Mouse (Mus musculus): ENCODE data around the gene Olfr102.
A peak's percentile ranks its signal among the peaks of the same experiment; 100 is the strongest.

Olfr102 gene

DNA sequence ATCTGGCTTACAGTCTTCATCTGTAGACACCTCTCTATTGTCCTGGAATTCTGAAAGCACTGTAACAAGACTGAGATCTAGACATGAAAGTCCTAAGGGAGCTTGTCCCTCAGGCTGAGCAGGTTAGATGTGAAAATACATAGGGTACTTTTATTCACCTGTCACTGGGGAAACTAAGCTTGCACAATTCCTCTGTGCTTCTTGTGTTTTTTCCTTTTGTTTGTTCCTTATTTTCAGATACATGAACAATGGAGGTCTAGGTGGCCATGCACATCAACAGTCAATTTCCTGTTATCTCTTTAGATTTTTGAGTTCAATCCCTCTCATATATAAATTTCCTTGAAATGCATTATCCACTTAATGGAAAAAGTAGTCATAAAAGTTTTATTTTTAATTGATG lies at the start of gene Olfr102:
Gene Olfr102 (minus strand): TSS at position 101 of the 400 bp plus-strand sequence.
- DNase-seq (ENCODE audit: extremely low read depth, low read depth): no peak

DNA sequence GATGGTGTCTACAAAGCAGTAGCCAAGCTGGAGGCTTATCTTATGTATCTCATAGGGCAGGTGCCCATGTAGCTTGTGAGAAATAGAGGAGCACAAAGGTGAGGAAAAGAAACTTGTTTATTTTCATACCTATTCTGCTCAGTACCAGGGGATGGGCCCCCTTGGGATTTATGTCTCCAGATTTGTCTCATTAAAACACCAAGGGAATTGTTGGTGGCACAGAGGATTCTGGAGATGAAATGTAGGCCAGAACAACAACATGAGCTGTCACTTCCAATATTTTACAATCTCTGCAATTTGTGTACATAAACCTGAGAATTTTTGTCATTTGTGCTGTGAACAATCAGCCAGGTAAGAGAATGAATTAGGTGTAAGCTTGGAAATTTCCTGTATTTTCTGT lies 42.4 kb upstream of the Olfr102 start, which contains the start of gene Olfr104-ps:
Gene Olfr104-ps (plus strand): TSS at position 301 of the 400 bp plus-strand sequence.
- DNase-seq (ENCODE audit: extremely low read depth, low read depth): no peak

DNA sequence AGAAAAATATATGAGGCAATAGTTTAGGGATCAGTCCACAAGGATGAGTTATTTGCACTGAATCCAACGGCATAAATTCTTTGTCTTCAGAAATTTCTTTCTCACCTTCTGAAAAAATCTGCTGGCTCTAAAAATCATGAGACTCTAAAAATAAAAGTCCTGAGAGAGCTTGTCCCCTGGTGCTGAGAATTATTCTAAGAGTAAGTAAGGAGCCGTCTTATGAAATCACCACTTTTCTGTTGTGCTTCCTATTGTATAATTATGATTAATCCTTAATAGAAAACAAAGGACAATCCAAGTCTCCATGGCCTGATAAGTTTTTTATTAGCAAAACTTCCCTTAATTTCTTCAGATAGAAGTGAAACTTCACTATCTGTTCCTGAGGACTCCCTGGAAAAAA lies 22.7 kb upstream of the Olfr102 start, which contains the start of gene Olfr103:
Gene Olfr103 (minus strand): TSS at position 101 of the 400 bp plus-strand sequence.
- DNase-seq (ENCODE audit: extremely low read depth, low read depth): no peak

DNA sequence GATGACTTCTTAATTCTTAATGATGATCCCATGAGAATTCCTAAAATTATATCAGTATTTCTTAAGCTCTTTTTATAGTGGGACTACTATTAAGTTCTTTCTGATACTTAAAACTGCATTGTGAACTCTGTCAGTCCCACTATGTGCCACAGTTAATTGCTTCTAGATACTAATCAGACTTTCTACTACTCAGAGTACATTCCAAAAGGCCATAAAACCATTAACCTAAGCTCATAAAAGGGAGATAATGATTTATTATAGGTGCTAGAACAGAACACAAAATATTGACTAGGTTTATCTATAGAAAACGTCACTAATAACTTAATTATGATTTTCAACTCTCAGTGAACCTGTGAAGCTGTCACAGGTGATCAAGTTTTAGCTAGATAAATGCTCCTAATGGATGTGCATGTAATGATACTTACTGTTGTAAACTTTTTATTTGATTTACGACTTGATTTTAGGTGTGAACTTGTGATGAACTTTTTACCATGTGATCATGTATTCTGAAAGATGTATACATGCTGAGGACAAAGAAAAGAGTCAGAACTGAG lies 6.6 kb downstream of the Olfr102 start:
- no peak for DNase-seq (ENCODE audit: extremely low read depth, low read depth)

DNA sequence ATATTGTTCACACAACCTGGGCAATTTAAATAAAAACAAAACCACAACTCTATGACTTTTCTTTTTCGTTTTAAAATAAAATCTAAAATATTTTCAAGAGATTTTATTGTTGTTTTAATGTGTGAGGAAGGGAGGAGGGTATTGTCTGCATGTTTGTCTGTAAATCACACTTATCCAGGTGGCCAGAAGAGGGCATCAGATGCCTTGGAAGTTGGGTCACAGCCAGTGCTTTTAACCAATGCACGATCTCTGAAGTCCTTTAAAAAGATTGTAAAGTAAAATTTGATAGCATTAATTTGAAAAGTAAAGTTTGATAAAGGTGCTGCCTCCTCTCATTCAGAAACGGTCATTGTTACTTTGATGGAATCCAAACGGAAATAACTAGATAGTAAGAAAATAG lies 8.4 kb downstream of the Olfr102 start:
- DNase-seq (ENCODE audit: extremely low read depth, low read depth): no peak

DNA sequence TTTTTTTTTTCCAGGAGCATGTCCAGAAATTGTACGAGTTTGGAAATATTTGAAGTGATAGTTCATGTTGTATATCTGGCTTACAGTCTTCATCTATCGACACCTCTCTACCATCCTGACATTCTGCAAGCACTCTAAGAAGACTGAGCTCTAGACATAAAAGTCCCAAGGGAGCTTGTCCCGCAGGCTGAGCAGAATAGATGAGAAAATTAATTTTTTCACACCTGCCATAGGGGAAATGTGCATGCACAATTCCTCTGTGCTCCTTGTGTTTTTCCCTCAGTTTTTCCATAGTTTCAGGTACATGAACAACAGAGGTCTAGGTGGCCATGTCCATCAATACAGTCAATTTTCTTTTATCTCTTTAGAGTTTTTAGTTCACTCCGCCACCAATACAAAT lies 12.6 kb downstream of the Olfr102 start, which contains the start of gene Olfr101:
Gene Olfr101 (minus strand): TSS at position 101 of the 400 bp plus-strand sequence.
- no peak for DNase-seq (ENCODE audit: extremely low read depth, low read depth)

DNA sequence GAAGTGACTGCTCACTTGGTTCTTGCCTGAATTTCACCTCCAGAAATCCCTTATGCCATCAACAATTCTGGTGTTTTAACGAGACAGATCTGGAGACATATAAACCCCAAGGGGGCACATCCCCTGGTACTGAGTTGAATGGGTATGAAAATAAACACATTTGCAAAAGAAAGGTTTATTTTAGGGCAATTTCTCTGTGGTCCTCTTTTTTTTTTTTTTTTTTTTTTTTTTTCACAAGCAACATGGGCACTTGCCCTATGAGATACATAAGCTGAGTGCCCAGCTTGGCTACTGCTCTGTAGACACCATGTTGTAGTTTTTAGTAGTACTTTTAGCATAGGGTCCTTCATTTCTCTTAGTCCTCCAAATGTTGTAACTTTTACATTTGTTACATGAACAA lies 33.5 kb downstream of the Olfr102 start, which contains the start of gene Olfr99:
Gene Olfr99 (minus strand): TSS at position 101 of the 400 bp plus-strand sequence.
- no peak for DNase-seq (ENCODE audit: extremely low read depth, low read depth)

DNA sequence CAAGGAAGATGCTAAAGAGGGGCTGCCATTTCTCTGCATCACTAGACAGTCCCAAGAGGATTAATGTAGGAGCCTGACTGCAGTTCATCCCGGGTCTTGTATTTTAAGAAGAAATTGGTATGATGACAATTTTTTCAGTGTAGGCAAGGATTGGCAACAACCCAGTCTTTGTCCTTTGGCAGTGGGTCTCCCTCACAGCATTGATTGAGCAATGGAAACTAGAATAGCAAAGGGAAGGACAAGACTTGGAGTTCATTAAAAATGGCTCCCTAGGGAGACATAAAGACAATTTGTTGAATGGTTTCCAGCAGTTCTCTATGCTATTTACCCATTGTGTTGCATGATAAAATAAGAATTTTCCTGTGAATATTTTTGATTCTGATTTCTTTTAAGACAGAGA lies 36.5 kb downstream of the Olfr102 start:
- no peak for DNase-seq (ENCODE audit: extremely low read depth, low read depth)

DNA sequence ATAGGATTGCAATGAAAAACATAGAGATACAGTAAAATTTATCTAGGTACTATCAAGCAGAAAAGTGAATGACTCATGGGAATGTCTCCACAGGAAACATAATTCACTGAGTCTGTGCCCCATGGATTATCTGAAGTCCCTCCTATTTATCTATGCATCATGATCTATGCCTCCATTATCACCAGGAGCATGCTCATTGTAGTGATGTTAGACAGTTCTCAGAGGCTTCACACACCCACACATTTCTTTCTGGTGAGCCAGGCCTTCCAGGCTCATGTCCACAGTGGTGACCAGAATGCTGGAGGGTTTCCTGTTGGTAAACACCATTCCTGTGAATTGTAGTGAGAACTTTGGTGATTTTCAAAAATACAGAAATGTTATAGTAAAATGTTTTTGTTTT lies 40.3 kb downstream of the Olfr102 start:
- DNase-seq (ENCODE audit: extremely low read depth, low read depth): no peak

DNA sequence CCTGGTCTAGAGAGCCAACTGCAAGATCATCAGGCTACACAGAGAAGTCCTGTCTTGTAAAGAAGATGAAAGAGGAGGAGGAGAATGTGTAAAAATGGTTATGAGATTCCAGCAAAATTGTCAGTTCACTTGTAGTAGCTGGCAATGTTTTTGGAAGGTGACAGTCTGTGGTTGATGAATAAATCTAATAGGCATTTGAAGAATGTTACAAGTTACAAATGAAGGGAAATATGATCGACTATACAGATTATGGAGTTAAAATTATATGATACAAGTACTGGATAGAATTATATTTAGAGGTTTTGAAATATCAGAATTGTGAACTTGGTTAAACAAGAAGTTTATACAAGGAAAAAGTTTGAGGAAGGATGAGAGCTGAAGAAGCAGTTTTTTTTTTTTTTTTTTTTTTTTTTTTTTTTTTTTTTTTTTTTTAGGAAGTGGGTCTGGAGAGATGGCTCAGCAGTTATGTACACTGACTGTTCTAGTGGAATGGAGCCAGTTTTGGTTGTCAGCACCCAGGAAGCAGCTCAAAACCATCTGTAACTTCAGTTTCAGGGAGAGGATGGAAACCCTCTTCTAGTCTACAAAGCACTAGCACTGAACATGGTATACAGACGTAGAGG lies 41.1 kb downstream of the Olfr102 start:
- DNase-seq (ENCODE audit: extremely low read depth, low read depth): no peak

DNA sequence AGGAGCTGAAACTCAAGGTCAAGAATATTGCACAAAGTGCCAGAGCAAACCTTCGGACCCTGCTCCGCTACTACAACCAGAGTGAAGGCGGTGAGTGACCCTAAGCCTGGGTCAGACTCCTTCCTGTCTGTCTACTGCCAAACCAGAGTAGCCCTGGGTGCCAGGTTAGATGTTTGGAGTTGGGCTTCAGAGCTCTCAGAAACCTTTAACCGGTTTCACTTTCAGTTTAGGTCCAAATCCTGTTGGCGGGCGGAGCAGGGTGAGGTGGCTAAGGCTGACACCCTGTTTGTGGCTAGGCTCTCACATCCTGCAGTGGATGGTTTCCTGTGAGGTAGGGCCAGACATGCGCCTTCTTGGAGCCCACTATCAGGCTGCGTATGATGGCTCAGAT lies 46.2 kb downstream of the Olfr102 start:
- DNase-seq (ENCODE audit: extremely low read depth, low read depth): peak; percentile 15

DNA sequence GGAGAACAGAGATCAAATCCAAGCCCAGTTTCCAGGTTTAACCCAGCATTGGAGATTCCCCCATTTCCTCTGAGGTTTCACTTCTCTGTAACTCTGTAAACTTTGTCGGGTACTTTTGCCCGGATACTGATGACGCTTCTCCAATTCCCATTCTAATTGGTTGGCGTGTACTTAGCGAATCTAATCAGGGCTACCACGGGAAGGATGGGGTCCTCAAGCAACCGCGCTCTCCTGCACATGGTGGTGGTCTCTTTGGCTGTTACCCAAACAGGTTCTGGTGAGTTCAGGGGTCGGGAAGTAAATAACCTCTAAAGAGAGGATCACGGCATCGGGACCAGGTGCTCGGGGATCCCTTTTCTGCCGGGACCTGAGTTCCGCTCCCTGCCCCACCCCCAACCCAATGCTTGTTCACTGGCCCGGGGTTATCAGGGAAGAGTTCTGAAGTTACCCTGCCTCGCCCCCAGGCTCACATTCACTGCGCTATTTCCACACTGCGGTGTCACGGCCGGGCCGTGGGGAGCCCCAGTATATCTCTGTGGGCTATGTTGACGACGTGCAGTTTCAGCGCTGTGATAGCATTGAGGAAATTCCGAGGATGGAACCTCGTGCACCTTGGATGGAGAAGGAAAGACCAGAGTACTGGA lies 46.7 kb downstream of the Olfr102 start, which contains the start of gene H2-M3:
Gene H2-M3 (plus strand): TSS at position 163 of the 644 bp plus-strand sequence.
- DNase-seq (ENCODE audit: extremely low read depth, low read depth): peak; percentile 77

DNA sequence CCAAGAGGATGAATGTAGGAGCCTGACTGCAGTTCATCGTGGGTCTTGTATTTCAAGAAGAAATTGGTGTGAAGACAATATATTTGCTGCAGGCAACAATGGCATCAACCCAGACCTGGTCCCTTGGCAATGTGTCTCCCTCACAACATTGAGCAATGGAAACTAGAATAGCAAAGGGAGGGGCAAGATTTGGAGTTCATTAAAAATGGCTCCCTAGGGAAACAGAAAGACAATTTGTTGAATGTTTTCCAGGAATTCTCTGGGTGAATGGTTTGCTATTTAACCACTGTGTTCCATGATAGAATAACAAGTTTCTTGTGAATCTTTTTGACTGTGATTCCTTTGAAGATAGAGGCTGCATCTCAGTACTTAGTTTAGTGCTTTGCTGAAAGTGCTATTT lies 53.2 kb downstream of the Olfr102 start, which contains the start of gene Olfr98:
Gene Olfr98 (minus strand): TSS at position 124 of the 400 bp plus-strand sequence.
- no peak for DNase-seq (ENCODE audit: extremely low read depth, low read depth)
